Mouse (Mus musculus) kidney, adult 18-20 months (tissue): ENCODE measurements around the gene Myh7b.

ENCODE experiments used
- DNase-seq: peaks from one replicate; pipeline ENCODE4 v3.0.0; 2021

The Myh7b gene

GRCm38 (mm10) chr2:155635961-155636360, 24.9 kb downstream of the Myh7b start:
- DNase-seq, result no peak

DNA sequence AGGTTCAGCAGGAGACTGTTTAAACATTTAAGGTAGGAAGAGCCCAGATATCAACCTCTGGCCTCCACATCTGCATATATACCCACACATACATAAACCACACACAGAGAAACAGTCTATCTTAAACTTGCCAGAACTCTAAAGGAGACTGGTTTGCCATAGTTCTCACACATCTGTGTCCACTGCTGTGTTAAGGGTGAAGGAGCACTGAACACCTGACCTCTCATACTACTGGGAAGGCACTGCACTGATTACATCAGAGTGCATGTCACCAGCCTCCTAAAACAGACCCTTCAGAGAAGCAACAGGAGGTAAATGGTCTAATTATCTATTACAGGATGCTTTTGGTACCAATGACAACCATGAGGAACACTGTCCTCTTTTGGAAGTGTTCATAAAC, 25.9 kb downstream of the Myh7b start:
- DNase-seq, result no peak

- peak; percentile 38 for DNase-seq
These were observed 26.4 kb downstream of the Myh7b start for GRCm38 (mm10) chr2:155637411-155637810.

DNA sequence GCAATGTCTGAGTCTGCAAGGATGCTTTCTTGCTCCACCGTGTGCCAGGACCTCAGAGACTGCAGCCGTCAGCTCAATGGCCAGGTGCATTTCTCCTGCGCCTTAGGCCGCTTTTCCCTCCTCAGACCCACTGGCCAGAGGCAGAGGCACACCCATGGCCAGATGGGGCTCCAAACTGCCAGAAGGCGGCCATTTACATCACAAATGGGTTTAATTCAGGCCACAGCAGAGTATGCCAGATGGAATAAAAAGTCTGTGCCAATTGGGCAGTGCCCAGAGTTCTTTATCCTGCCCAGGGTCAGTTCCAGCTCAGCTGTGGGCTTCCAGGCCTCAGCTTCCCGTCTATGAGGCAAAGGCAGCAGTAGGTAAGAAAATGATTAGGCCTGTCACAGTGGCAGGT, 29.6 kb downstream of the Myh7b start:
- no peak for DNase-seq

DNA sequence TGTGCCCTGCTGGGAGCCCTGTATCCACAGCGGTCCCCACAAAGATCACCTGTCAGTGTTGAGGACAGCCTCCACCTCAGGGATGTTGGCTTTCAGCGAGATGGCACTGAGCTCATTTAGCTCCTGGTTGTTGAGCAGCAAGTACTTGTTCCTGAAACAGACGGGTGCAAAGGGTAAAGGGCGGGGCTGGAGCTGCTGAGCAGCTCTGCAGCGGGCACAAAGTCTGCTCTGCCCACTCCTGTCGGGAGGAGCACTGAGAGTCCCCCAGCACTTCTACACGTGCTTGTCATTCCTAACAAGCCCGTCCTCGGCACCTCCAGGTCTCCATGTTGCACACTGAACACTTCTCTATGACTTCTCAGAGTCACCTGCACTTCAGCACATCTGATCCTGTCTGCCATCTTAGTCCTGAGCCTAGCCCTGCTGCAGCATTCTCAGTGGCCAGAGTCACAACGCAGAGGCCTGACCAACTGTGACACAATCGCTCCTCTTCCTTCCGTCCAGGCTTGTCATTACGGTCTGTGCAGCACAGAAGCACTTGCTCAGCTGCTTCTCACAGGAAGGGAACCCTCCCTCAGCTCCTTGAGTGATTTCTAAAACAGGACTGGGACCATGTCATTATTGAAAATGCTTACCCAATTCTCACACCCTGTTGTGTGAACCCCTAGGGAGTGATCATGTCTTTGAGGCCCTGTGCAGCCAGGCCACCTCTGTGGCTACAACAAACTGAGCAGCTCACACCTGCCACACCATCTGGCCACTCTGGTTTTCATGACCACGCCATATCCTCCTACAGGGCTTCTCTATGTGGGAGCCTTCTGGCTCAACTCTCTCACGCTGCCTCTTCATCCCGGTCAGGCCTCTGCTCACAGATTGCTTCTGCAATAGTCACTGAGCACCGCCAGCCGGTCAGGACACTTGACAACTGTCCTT, 30.8 kb downstream of the Myh7b start:
- peak; percentile 73 for DNase-seq

DNA sequence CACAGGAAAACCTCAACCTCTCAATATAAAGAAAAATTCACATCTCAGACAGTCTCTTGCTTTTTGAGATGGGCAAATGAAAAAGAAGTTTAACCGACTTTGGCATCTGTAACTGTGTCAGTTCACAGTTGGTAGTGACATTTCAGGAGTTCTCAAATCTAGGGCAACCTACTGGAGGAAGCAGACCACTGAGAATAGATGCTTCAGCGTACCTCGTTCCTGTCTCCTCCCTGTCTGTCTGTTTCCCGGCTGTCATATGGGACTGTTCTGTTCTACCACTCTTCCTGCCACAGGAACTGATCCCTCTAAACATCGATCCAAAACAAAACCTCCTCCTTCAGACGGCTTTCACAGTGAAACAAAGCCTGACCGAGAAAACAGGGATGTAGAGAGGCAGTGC, 34.7 kb downstream of the Myh7b start:
- DNase-seq, result no peak

DNA sequence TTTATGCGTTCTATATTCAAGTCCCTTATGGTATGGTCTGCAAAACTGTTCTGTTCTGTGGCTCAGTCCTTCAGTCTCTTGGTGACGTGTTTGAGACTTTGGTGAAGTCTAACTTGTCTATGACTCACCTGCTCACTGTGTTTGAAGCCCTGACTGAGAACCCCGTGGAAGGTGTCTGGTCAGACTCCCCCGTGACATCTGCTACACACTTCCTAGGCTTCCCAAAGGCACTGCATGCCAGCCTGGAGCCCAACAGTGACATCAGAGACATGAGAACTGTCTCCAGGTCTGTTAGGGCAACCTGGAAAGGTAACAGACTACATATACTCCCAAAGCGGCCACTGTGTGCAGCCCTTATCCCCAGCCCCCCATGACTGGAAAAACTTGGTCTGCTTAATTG, 41.6 kb downstream of the Myh7b start:
- no peak for DNase-seq

DNA sequence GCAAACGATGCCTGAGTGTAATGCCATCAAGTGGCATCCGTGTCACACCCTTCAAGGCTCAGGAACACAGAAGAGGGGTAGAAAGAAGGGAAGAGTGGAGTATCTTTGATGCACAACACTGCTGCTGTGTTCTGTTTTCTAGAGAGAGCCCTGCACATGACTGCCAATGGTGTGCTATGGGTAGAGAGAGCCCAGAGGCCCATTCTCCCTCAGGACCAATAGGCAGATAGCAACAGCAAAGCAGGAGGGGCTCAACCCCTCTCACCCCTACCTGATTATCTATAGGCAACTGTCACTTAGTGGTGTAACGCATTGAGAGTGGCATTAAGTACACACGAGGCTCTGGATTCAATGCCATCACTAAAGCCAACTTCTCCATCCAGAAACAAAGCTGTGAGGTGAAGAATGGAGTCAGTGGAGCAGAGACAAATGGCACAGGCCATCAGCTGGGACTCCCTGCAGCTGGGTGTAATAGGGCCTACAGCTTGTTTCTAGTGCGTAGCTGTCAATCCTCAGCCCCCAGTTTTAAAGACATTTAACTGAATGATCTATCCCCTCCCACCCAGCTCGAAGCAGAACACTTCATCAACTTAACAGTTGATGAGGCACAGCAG, 44.9 kb downstream of the Myh7b start:
- DNase-seq, result no peak

DNA sequence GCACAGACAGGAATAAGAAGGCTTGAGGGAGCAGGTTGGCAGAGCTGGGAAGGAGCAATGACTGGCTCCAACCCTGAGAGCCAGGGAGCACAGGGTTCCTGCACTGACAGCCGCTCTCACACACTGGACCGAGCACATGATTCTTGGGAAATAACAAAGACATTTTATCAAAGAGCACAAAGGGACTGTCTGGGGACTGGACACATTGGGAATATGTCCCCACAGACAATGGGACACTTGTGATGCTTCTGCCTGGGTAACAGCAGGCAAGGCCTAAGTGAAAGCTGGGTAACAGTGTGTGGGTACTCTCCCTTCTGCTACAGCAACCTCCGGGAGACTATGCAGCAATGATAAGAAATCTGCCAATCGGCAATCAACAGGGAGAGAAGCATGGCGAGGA, 51.4 kb downstream of the Myh7b start:
- DNase-seq, result no peak

DNA sequence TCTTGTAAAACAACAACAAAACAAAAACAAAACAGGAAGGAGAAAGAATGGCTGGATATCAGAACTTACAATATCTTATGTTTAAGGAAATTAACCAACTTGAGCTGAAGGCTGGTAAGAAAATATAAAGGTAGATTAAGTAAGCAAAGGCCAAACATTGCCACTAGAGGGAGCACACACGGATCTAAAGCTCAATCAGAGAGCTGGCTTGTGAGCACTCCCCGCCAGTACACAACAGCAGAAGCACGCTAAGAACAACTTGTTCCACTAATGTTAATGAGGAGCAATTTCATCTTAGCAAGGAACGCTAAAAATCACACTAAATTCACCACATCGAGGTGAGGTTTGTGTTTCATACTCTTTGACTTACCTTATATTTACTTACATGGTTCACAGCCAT, 52.1 kb downstream of the Myh7b start:
- DNase-seq, result peak; percentile 44

DNA sequence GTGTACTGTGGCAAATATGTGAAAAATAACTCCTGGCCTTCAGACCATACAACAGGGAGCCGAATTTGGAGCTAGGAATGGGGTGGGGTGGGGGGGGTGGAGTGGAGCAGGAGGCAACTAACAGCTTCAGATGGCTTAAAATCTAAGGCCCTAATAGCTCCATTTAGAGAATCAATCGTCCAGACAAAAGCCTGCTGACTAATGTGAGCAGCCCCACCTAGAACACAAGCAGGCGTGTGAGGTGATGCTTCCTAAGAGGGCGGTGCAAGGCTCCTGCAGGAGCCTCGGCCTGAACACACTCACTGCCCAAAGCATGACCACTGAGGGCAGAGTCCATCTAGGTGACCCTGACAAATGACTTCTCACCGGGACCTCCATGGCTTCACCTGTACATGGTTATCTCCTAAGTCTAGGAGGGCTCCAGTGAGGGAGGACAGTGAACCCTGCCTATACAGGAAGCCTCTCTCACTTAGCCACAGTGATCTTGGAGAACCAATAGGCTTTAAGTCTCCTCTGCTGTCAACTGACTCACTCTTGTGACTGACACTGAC, 53.0 kb downstream of the Myh7b start:
- DNase-seq, result no peak

DNA sequence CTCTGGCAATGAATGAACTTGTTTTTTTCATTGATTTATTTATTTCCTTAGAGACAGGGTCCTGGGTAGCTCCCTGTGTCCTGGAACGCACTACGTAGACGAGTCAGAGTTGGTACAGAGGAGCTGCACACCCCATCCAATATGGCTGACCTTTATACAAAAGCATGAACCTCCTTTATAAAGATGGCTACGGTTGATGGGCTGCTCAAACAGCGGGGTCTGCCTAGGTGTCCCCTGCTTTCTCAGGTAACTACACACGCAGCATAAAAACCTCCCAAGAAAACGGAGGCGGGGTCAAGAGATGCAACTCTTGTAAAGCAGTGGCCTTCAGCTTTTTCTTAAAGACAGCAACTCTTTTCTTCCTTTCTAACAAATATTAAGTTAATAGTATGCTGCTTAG, 56.9 kb downstream of the Myh7b start:
- no peak for DNase-seq

GRCm38 (mm10) chr2:155668461-155668860, 57.4 kb downstream of the Myh7b start:
- no peak for DNase-seq

GRCm38 (mm10) chr2:155671236-155671635, 60.2 kb downstream of the Myh7b start:
- DNase-seq, result peak; percentile 16

- peak; percentile 66 for DNase-seq
These were observed 62.5 kb downstream of the Myh7b start for GRCm38 (mm10) chr2:155673546-155673945.

GRCm38 (mm10) chr2:155675118-155675517, 64.1 kb downstream of the Myh7b start:
- no peak for DNase-seq

DNA sequence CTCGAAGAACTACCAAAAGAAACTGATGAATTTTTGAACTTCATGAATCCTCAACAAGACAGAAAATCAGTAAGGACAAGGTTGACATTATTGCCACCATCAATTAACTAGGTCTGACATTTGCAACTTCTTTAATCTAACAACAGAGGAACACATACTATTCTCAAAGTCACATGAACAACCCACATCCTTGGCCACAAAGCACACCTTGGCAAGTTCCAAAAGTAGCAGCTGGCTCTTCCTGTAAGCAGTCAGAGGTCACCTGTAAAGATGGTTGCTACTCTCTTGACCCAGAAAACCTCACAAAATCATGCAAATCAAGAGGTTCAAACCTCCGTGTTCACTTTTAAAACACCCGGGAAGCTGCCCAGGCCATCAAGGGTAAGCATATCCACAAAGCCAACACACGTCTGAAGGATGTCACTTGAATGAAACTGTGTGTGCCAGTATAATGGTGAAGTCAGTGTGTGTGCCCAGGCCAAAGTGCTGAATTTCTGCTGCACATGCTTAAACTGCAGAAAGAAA, 68.6 kb downstream of the Myh7b start:
- DNase-seq, result no peak

- no peak for DNase-seq
These were observed 69.6 kb downstream of the Myh7b start for GRCm38 (mm10) chr2:155680591-155680990.

- no peak for DNase-seq
These were observed 70.2 kb downstream of the Myh7b start for GRCm38 (mm10) chr2:155681194-155681593.

- no peak for DNase-seq
These were observed 70.9 kb downstream of the Myh7b start for GRCm38 (mm10) chr2:155681874-155682273.

GRCm38 (mm10) chr2:155683137-155683536, 72.1 kb downstream of the Myh7b start:
- DNase-seq, result no peak

GRCm38 (mm10) chr2:155683821-155684220, 72.8 kb downstream of the Myh7b start:
- DNase-seq, result no peak
